Mouse (Mus musculus) midbrain, embryonic 16.5 days (tissue): ENCODE measurements around the gene Fgf8. TPM values are rescaled to one million over a fixed set of nuclear protein-coding genes. Genes with fewer than 3 reads are reported as not detected.
A peak's percentile ranks its signal among the peaks of the same experiment; 100 is the strongest.

ENCODE experiments used
- ATAC-seq: fragments of 200-750 bp; cut with Nextera tagmentation; 2 replicates; pipeline ENCODE4 v1.8.0; 2017; ENCODE audit warnings: moderate TSS enrichment
- H3K27ac ChIP-seq: fragments of 300-500 bp; sonication (generic); 2 replicates; pipeline ENCODE4 v1.5.1; 2014; ENCODE audit warnings: mild to moderate bottlenecking, low read length, mixed read lengths
- H3K27me3 ChIP-seq: fragments of 300-500 bp; sonication (generic); 2 replicates; pipeline ENCODE4 v1.6.1; 2014; ENCODE audit warnings: low read depth, low read length, mixed read lengths; ENCODE audit not compliant: control insufficient read depth, insufficient read depth
- H3K36me3 ChIP-seq: fragments of 300-500 bp; sonication (generic); 2 replicates; pipeline ENCODE4 v1.6.1; 2014; ENCODE audit warnings: mild to moderate bottlenecking, low read length, moderate library complexity, mixed read lengths; ENCODE audit not compliant: control insufficient read depth, insufficient read depth
- H3K4me1 ChIP-seq: fragments of 300-500 bp; sonication (generic); 2 replicates; pipeline ENCODE4 v1.6.1; 2014; ENCODE audit warnings: mild to moderate bottlenecking, low read length, mixed read lengths; ENCODE audit not compliant: control insufficient read depth, insufficient read depth
- H3K4me2 ChIP-seq: fragments of 300-500 bp; sonication (generic); 2 replicates; pipeline ENCODE4 v1.6.1; 2014; ENCODE audit warnings: mild to moderate bottlenecking, low read length, mixed read lengths
- H3K4me3 ChIP-seq: fragments of 300-500 bp; sonication (generic); 2 replicates; pipeline ENCODE4 v1.5.1; 2014; ENCODE audit warnings: low read depth, mild to moderate bottlenecking, low read length, moderate library complexity, mixed read lengths
- H3K9ac ChIP-seq: fragments of 300-500 bp; sonication (generic); 2 replicates; pipeline ENCODE4 v1.6.1; 2014; ENCODE audit warnings: low read depth, low read length, mixed read lengths
- H3K9me3 ChIP-seq: fragments of 300-500 bp; sonication (generic); replicated peaks from 2 replicates; pipeline ENCODE4 v1.6.1; 2014; ENCODE audit warnings: mild to moderate bottlenecking, low read length, mixed read lengths; ENCODE audit not compliant: control insufficient read depth, poor library complexity, severe bottlenecking
- WGBS: fragments of 180-500 bp; shearing (Covaris S2); extraction: QIAGEN DNeasy Blood & Tissue Kit; methylation state at CpG from one replicate; pipeline ENCODE4 v1.1.7; 2014; 5-methylcytosine and 5-hydroxymethylcytosine counted together
- polyA plus RNA-seq: library from polyadenylated mRNA; unstranded; fragments of >200 nt; fragmentation: Nextera tagmentation; extraction: Ambion mirVana; gene quantifications from 2 replicates; pipeline ENCODE4 v1.2.1, GENCODE M21; 2015

The Fgf8 gene
- polyA plus RNA-seq, 1 experiment from 2014 or later: 0.23 TPM

DNA sequence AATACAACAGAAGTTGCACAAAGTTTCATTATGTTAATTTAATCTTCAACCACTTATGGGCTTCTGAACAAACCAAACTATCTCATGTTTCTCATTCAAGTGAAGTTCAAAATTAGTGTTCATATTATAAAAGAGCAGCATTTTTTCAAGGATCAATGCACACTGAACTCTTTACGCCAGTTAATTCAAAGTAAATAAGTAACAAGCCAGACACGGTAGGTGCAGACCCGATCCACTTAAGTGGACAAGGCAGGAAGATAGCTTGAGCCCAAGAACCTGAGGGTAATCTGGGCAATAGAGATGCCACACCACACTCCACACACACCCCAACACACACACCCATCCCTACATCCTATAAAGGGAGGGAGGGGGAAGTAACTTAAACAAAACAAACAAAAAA lies 10.8 kb upstream of the Fgf8 start:
- whole genome bisulfite sequencing: 95% methylated on average over 3 of the region's 3 CpGs
- Histone ChIP-seq H3K4me2 (no peak overlapping the region), H3K9me3 (no peaks in the 10 kb centered on the region), H3K9ac (no peak overlapping the region), H3K36me3 (peaks cover 38% of the 10 kb centered on the region), H3K4me3 (no peak overlapping the region), H3K27ac (no peak overlapping the region), H3K27me3 (no peaks in the 10 kb centered on the region), H3K4me1 (peaks cover 8% of the 10 kb centered on the region)
- no peak for ATAC-seq

DNA sequence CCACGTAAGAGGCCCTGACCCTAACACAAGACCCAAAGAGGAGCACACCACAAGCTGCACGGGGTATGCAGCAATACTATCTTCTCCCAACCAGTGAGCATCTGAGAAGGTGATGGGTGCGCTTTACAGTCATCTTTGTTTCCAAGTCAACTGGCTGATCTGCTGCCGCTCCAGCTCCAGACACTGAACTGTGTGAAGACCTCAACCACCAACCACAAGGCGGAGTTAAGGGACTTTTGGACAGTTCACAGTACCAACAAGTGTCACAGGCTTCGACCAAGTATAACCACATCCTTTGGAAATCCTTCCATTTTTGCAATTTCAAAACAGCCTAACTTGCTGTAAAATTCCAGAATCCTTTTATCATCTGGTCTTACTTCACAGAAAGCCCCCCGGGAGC lies 9.2 kb upstream of the Fgf8 start:
- Histone ChIP-seq H3K4me3 (no peak overlapping the region), H3K9ac (no peak overlapping the region), H3K27ac (no peak overlapping the region), H3K4me1 (peaks cover 17% of the 10 kb centered on the region), H3K27me3 (peaks cover under 1% of the 10 kb centered on the region; the same call in 1 of the 2 replicates), H3K9me3 (no peaks in the 10 kb centered on the region), H3K36me3 (peaks cover 23% of the 10 kb centered on the region), H3K4me2 (no peak overlapping the region)
- 94% methylated on average over 7 of the region's 7 CpGs for WGBS
- ATAC-seq: no peak

DNA sequence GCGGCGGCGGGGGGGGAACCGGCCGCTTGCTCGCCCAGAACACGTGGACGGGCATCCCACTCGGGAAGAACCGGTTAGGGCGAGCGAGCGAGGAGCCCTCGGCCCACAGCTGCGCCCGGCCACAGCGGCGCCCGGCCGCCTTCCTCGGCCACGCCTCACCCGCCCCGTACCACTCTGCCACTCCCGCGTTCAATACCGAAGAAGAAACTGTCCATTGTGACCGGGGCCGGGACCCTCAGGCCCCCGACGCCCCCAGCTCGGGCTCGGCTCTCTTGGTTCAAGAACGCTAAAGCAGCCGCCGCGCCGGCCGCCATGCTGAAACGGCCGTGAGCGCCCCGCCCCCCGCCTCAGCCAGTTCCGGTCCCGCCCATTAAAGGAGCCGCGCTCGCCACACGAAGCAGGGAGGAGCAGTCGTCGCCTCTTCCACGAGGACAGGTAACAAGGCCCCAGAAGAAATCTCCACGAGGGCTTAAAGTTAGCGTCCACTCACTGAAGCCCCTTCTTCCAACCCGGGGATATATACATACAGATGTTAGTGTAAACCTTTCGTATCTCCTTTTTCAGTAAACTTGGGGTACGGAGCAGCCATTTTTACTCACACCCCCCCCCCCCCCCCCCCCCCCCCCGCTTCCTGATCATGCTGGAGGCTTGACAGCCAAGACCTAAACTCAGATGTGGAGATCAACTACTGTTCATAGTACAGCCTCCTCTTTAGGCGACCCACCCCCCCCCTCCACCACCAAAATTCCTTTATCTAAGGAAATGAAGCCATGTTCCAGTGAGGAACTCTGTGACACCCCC lies 6.7 kb upstream of the Fgf8 start, which contains the start of gene Npm3:
Gene Npm3, minus strand, starts transcription at position 349 of the 801 bp plus-strand sequence.
- Histone ChIP-seq H3K4me2 (peak within 1 kb of the TSS; percentile 96), H3K27ac (peak within 1 kb of the TSS; percentile 42), H3K36me3 (peaks cover 9% of the 10 kb centered on the region), H3K4me1 (peaks cover 17% of the 10 kb centered on the region), H3K9ac (peak within 1 kb of the TSS; percentile 84), H3K9me3 (no peaks in the 10 kb centered on the region), H3K27me3 (peaks cover 22% of the 10 kb centered on the region), H3K4me3 (peak within 1 kb of the TSS; percentile 68)
- peak; percentile 85 for ATAC-seq
- under 1% methylated on average over 52 of the region's 60 CpGs for WGBS

DNA sequence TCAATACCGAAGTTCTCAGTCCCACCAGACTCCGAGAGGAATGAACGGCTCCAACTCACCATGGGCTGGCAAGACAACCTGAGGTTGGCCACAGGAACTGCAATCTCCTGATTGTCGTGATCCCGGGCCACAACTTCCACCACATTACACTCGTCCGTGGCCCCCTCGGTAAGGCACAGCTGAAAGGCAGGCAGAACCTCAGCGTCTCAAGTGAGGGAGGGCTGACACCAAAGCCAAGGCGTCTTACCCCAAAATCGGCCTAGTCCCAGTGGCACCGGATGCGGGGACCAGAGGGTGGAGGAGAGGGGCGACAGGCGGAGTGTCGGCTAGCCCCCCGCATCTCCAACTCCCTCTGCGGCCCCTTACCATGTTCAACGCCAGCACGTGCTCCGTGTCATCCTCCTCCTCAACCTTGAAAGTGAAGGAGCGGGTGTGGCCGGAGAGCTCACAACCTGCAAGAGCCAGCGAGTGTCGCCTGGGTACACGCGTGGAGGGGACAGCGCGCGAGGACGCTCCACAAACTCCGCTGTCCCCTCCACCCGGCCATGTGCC lies 6.1 kb upstream of the Fgf8 start:
- H3K4me1 ChIP-seq: peaks cover 17% of the 10 kb centered on the region
- peaks cover 28% of the 10 kb centered on the region for H3K27me3 ChIP-seq
- no peaks in the 10 kb centered on the region for H3K9me3 ChIP-seq
- H3K27ac ChIP-seq: no peak overlapping the region
- ATAC-seq: peak; percentile 25
- H3K4me2 ChIP-seq: peak overlapping the region; percentile 96
- peak overlapping the region; percentile 84 for H3K9ac ChIP-seq
- WGBS: 2% methylated on average over 33 of the region's 33 CpGs
- peak overlapping the region; percentile 68 for H3K4me3 ChIP-seq
- H3K36me3 ChIP-seq: peaks cover 2% of the 10 kb centered on the region

DNA sequence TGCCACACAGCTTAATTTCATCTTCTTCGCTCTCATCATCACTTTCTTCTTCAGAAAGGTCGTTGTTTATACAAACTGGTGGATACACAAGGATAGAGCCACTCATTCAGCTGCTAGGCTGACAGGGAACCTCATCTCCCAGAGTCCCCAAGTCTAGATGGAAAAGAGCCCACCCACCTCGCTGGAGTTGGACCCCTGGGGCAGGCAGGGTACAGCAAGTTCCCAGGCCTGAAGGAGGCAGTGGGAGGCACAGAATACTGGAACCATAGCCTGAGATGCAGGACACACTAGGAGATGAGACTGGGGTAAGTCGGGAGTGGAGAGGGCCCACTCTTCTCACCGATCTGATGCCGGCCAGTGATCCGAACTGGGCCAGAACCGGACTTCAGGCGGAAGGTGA lies 5.5 kb upstream of the Fgf8 start:
- Histone ChIP-seq H3K27ac (no peak overlapping the region), H3K27me3 (peaks cover 33% of the 10 kb centered on the region), H3K4me3 (no peak overlapping the region; the same call in 1 of the 2 replicates), H3K9ac (no peak overlapping the region), H3K36me3 (no peaks in the 10 kb centered on the region; the same call in 1 of the 2 replicates), H3K4me1 (peaks cover 17% of the 10 kb centered on the region), H3K4me2 (peak overlapping the region; percentile 96), H3K9me3 (no peaks in the 10 kb centered on the region)
- WGBS: 56% methylated on average over 9 of the region's 9 CpGs
- ATAC-seq: no peak

DNA sequence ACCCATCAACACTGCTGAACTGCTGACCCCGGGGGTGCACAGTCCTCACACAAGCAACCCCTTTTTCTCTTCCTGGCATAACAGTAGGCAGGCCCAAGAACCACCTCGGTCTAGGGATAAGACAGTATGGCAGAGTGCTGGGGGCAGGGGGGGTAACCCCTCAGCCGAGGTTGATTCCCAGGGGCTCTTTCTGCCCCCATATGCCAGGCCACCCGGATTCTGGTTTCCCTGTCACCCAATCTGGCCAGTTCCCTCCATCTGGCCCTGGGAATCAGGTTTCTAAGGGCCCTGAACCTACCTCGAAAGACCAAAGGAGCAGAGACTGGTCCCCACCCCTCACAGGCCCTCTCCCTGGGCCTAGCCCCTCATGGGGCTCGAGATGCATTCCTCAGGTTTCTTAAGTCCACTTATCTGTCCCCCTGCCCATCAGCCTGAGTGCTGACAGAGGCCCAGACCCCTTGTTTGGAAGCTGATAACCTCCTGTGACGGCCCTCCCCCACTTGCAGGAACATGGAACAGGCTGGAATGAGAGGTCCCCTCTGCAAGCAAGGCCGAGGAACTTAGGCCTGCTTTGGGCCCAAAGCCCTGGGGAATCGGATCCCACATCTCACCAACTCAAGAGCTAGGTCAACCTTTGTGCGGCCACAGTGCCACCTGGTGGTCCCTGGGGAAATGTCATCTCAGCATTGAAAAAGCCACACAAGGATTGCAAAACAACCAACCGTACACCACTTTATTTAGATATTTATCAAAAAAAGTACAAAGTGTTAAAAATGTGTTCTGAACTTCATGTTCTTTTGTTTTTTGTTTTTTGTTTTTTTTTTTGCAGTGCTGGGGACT lies 4.5 kb upstream of the Fgf8 start:
- Histone ChIP-seq H3K36me3 (no peaks in the 10 kb centered on the region), H3K4me3 (no peak overlapping the region), H3K4me1 (peaks cover 25% of the 10 kb centered on the region), H3K4me2 (no peak overlapping the region), H3K27ac (no peak overlapping the region), H3K9ac (no peak overlapping the region), H3K9me3 (no peaks in the 10 kb centered on the region), H3K27me3 (peaks cover 33% of the 10 kb centered on the region)
- no peak for ATAC-seq
- WGBS: 36% methylated on average over 11 of the region's 11 CpGs

DNA sequence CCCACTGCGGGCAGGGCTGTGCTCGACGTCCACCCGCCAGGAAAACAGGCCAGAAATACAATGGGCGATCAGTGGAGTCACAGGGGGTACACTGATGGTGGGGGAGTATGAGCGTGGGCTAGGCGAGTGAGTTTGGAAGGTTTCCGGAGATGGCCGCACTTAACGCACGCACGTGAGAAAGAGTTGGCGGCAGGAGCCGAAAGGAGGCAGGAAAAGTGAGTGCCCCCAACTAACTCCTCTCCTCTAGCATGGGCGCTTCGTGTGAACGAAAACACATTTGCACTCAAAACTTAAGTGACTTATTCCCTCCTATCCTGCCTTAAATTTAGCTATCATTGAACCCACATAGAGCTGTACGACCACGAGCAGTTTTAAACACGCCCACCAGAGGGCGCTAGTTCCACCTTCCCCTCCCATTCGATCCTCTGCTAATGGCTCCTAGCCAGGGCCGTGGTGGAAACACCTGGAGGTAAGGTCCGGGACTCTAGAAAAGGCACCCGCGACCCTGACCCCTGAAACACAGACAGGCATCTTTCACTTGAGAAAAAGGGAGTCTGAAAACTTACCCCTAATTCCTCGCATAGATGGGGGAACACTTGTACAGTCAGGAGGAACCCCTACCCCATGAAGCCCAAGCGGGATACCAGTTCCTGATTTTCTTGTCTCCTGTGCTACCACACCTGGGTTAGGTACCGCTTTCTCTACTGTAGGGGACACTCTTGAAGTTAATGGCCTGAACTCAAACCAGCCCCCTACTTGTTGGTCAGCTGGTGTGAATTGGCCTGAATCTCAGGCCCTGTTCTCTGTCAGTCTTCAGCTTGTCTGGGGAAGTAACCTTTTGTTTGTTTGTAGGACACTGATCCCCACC lies 3.7 kb upstream of the Fgf8 start:
- Histone ChIP-seq H3K4me3 (no peak overlapping the region), H3K27me3 (peaks cover 39% of the 10 kb centered on the region), H3K36me3 (no peaks in the 10 kb centered on the region), H3K9me3 (no peaks in the 10 kb centered on the region), H3K4me2 (no peak overlapping the region), H3K9ac (no peak overlapping the region), H3K27ac (no peak overlapping the region), H3K4me1 (peaks cover 26% of the 10 kb centered on the region)
- 10% methylated on average over 29 of the region's 29 CpGs for WGBS
- ATAC-seq: no peak

DNA sequence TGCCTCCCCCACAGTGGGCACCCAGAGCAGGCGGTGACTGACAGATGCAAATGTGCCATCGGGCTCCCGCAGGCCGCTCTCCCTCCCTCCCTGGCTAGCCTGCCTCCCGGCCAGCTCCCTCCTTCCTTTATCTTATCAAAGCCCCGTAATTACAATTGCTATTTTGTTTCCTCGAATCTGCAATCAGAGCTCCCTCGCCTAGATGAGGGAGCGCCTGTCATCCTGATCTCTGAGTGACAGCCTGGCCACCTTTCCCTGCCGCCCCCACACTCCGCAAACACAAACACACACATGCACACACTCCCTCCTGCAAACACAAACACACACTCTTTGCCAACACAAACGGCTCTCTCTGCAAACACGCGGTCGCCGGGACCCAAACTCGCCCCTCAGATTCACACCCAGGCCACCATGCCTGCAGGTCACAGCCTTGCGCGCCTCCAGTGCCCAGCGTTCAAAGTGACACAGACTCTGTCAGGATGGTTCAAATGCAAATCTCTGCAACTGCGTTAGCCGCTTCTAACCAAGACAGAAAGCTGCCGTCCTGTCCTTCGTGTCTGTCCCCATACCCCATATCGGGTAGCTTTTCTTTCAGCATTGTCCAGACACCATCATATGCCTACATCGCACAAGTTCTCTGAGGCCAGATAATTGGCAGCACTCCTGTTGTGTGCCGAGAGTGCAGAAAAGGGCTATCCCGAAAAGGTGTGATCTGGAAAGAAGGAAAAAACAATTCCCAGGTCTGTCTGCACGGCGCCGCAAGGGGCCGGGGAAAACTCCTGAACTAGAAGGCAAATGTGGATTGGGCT lies 2.8 kb upstream of the Fgf8 start:
- Histone ChIP-seq H3K27me3 (peaks cover 44% of the 10 kb centered on the region), H3K27ac (no peak overlapping the region), H3K4me1 (peaks cover 26% of the 10 kb centered on the region), H3K4me2 (no peak overlapping the region), H3K9me3 (no peaks in the 10 kb centered on the region), H3K9ac (no peak overlapping the region), H3K36me3 (no peaks in the 10 kb centered on the region), H3K4me3 (no peak overlapping the region)
- no peak for ATAC-seq
- WGBS: 3% methylated on average over 32 of the region's 32 CpGs
